Mouse (Mus musculus): ENCODE data around the gene Kmt2e. TPM values are rescaled to one million over a fixed set of nuclear protein-coding genes. Genes with fewer than 3 reads are reported as not detected.
A peak's percentile ranks its signal among the peaks of the same experiment; 100 is the strongest.

Kmt2e gene
- polyA plus RNA-seq, 1 experiment, result 44.7 TPM

DNA sequence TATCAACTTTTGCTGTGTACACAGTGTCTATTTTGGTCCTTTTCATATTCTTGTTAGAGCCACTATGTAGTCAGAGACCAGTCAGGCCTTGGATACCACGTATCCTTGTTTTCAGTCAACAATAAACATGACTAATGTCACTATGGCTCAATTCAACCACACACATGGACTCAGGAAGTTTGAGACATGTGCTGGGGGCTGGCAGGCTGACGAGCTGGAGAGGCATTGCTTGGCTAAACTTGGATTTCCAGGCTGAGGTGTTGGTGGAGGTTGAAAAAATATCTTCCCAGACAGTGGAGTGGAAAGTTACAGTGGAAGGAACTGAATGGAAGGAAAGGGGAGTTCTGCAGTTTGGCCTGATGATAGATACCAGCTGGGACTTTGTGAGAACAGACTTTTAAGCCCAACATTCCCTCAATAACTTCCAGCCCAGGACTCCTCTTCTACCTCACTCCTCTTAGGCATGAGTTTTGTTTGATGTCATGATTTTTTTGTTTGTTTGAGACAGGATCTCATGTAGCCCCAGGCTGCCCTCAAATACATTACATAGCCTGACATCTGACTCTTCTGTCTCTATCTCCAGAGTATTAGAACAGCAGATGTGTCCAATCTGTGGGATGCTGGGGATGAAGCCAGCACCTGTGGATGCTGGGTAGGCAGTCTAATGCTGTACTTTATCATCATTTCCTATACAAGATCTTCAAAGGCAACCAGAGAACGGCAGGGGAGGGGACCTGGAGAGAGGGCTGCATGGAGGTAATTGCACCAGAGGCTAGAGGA is 39.7 kb upstream of the Kmt2e start:
- no peak overlapping the region for H3K4me3 ChIP-seq (ENCODE audit: insufficient read depth, low read length)
- no peak for TF ChIP-seq POLR2A (IDR thresholded peaks at IDR 0.05; ENCODE audit: extremely low read depth, insufficient read depth, low read length)
- TF ChIP-seq CTCF (IDR thresholded peaks at IDR 0.05; ENCODE audit: extremely low read depth, insufficient read depth, low read length), result no peak
- 0 out of 2 replicates have a peak overlapping the region, but pooled peaks have one; percentile 22 for H3K27ac ChIP-seq (ENCODE audit: insufficient read depth, low read length)
- no peaks in the 10 kb centered on the region for H3K4me1 ChIP-seq (ENCODE audit: control insufficient read depth, insufficient read depth, low read length)

GRCm38 (mm10) chr5:23395721-23396120 is 38.5 kb upstream of the Kmt2e start:
- TF ChIP-seq CTCF (IDR thresholded peaks at IDR 0.05; ENCODE audit: extremely low read depth, insufficient read depth, low read length) (no peak), POLR2A (IDR thresholded peaks at IDR 0.05; ENCODE audit: extremely low read depth, insufficient read depth, low read length) (no peak)
- H3K27ac ChIP-seq (ENCODE audit: insufficient read depth, low read length), result no peak overlapping the region

DNA sequence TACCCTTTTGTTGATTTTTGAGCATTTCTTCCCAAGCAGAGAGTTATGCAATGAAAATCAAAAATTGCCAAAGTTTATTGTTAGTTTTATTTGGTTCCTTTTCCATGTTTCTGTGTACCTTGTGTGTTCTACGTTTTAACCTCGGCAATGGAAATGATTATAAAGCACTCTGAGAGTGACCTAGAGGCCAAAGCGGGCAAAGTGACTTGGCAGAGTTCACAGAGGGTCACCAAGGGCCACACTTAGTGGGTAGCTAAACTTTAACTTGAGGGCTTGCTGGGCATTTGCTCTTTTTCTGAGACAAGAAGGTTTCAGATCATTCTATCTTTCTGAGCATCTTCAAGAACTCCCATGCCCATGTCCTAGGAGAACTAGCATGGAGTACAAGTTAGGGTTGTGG is 37.5 kb upstream of the Kmt2e start:
- Histone ChIP-seq H3K4me3 (ENCODE audit: insufficient read depth, low read length) (no peak overlapping the region), H3K27ac (ENCODE audit: insufficient read depth, low read length) (no peak overlapping the region), H3K4me1 (ENCODE audit: control insufficient read depth, insufficient read depth, low read length) (no peaks in the 10 kb centered on the region; the same call in 1 of the 2 replicates)
- no peak for TF ChIP-seq POLR2A (IDR thresholded peaks at IDR 0.05; ENCODE audit: extremely low read depth, insufficient read depth, low read length)
- no peak for TF ChIP-seq CTCF (IDR thresholded peaks at IDR 0.05; ENCODE audit: extremely low read depth, insufficient read depth, low read length)

More at GRCm38 (mm10) chr5:23395721-23396120, 38.5 kb upstream of the Kmt2e start:
- H3K4me3 ChIP-seq (ENCODE audit: insufficient read depth, low read length), result no peak overlapping the region
- no peaks in the 10 kb centered on the region for H3K4me1 ChIP-seq (ENCODE audit: control insufficient read depth, insufficient read depth, low read length)

- peaks cover 2% of the 10 kb centered on the region; the same call in 1 of the 2 replicates for H3K4me1 ChIP-seq (ENCODE audit: control insufficient read depth, insufficient read depth, low read length)
- H3K27ac ChIP-seq (ENCODE audit: insufficient read depth, low read length), result no peak overlapping the region
- TF ChIP-seq POLR2A (IDR thresholded peaks at IDR 0.05; ENCODE audit: extremely low read depth, insufficient read depth, low read length) (no peak), CTCF (IDR thresholded peaks at IDR 0.05; ENCODE audit: extremely low read depth, insufficient read depth, low read length) (no peak)
- H3K4me3 ChIP-seq (ENCODE audit: insufficient read depth, low read length), result no peak overlapping the region
Measured at GRCm38 (mm10) chr5:23400156-23400555, 34.1 kb upstream of the Kmt2e start.

DNA sequence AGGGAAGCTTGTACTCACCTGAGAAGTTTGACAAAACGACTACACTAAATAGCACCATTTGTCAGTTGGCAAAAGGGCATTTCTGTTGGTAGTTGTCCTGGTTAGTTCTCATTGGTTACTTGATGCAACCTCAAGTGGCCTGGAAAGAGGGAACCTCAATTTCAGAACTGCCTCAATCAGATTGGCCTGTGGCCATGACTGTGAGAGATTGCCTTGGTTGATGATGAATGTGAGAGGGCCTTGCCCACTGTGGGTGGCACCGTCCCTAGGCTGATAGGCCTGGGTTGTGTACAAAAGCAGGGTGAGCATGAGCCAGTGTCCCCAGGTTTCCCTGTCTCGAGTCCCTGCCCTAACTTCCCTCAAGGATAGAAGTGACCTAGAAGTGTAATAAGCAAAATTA is 33.4 kb upstream of the Kmt2e start:
- H3K4me1 ChIP-seq (ENCODE audit: control insufficient read depth, insufficient read depth, low read length), result peaks cover 2% of the 10 kb centered on the region; the same call in 1 of the 2 replicates
- TF ChIP-seq CTCF (IDR thresholded peaks at IDR 0.05; ENCODE audit: extremely low read depth, insufficient read depth, low read length) (no peak), POLR2A (IDR thresholded peaks at IDR 0.05; ENCODE audit: extremely low read depth, insufficient read depth, low read length) (no peak)
- H3K4me3 ChIP-seq (ENCODE audit: insufficient read depth, low read length), result no peak overlapping the region
- no peak overlapping the region for H3K27ac ChIP-seq (ENCODE audit: insufficient read depth, low read length)

GRCm38 (mm10) chr5:23401368-23401767 is 32.9 kb upstream of the Kmt2e start:
- Histone ChIP-seq H3K4me3 (ENCODE audit: insufficient read depth, low read length) (no peak overlapping the region), H3K27ac (ENCODE audit: insufficient read depth, low read length) (no peak overlapping the region), H3K4me1 (ENCODE audit: control insufficient read depth, insufficient read depth, low read length) (peaks cover 2% of the 10 kb centered on the region; the same call in 1 of the 2 replicates)
- no peak for TF ChIP-seq CTCF (IDR thresholded peaks at IDR 0.05; ENCODE audit: extremely low read depth, insufficient read depth, low read length)
- no peak for TF ChIP-seq POLR2A (IDR thresholded peaks at IDR 0.05; ENCODE audit: extremely low read depth, insufficient read depth, low read length)

DNA sequence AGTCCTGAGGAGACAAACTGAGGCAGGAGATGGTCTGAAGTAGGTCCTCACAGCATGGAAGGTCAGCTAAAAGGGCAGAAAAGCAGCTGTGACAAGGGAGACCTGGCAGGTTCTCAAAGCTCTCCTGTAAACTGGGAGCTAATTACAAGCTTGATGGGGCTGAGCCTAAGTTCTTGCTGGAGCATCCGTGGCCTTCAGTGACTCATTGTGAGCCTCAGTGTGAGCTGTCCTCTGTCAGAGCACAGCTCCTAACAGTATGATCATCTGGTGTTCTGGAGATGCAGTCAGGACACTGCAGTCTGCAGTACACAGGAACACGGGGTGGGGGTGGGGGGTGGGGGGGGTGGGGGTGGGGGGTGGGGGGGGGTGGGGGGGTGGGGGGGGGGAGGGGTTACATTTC is 32.2 kb upstream of the Kmt2e start:
- TF ChIP-seq POLR2A (IDR thresholded peaks at IDR 0.05; ENCODE audit: extremely low read depth, insufficient read depth, low read length) (no peak), CTCF (IDR thresholded peaks at IDR 0.05; ENCODE audit: extremely low read depth, insufficient read depth, low read length) (no peak)
- peaks cover 2% of the 10 kb centered on the region; the same call in 1 of the 2 replicates for H3K4me1 ChIP-seq (ENCODE audit: control insufficient read depth, insufficient read depth, low read length)
- H3K4me3 ChIP-seq (ENCODE audit: insufficient read depth, low read length), result no peak overlapping the region

GRCm38 (mm10) chr5:23403161-23403560 is 31.1 kb upstream of the Kmt2e start:
- TF ChIP-seq CTCF (IDR thresholded peaks at IDR 0.05; ENCODE audit: extremely low read depth, insufficient read depth, low read length) (no peak), POLR2A (IDR thresholded peaks at IDR 0.05; ENCODE audit: extremely low read depth, insufficient read depth, low read length) (no peak)
- Histone ChIP-seq H3K4me3 (ENCODE audit: insufficient read depth, low read length) (no peak overlapping the region), H3K27ac (ENCODE audit: insufficient read depth, low read length) (no peak overlapping the region), H3K4me1 (ENCODE audit: control insufficient read depth, insufficient read depth, low read length) (peaks cover 2% of the 10 kb centered on the region; the same call in 1 of the 2 replicates)

More for the DNA sequence above, 32.2 kb upstream of the Kmt2e start:
- no peak overlapping the region for H3K27ac ChIP-seq (ENCODE audit: insufficient read depth, low read length)

DNA sequence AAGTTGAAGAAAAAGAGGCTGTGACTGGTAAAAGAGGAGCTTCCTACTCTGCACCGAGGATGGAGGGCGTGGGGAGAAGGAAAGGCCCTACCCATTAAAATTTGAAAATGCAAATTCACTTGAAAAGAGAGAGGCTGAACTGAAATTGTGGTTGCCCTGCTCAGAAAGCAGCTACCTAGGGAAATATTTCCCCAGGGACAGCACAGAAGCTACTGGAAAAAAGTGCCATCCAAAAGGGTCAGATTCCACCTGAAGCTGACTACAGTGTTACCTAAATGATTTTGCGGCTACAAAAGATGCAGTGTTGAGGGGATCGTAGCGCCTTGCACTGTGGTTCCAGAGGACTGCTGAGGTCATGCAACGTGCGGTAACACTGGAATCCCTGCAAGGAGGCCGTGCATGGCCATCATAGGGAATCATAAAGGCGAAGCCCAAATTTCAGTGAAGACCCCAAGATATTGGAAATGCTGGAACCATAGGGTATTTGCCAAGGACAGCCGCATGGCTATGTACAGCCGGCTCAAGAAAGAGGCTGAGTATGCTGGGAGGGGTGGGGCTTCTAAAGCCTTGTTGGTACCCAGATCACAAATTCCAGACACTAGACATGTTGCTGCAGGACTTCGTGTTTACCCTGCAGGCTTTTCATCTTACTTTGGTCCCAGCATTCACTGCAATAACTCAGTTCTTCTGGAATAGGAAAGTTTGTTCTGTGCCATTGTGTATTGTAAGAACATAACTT is 28.4 kb upstream of the Kmt2e start:
- TF ChIP-seq POLR2A (IDR thresholded peaks at IDR 0.05; ENCODE audit: extremely low read depth, insufficient read depth, low read length), result no peak
- Histone ChIP-seq H3K4me1 (ENCODE audit: control insufficient read depth, insufficient read depth, low read length) (peaks cover 7% of the 10 kb centered on the region; the same call in 1 of the 2 replicates), H3K27ac (ENCODE audit: insufficient read depth, low read length) (no peak overlapping the region), H3K4me3 (ENCODE audit: insufficient read depth, low read length) (no peak overlapping the region)
